Mouse (Mus musculus): ENCODE measurements around the gene Cfap44. TPM values are rescaled to one million over a fixed set of nuclear protein-coding genes. Genes with fewer than 3 reads are reported as not detected.

Cfap44 gene
- polyA plus RNA-seq, 1 experiment from 2014 or later, result 4.7 TPM

DNA sequence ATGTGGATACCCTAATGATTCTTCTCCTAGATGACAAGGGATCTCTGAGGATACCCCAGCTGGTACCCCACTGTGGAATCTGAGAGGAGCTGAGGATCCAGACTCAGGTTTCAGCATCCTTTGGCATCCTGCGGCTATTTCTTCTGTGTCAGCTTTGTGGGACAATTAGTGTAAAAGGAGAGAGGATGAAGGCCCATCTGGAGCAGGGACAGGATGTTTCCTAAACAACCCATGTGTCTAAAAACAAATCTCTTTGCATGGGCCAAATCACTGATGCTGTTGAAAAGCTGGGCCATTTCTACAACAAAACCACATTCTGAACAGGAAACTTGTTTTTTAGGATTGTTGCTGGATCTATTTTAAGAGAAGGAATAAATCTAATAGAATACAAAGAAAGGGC is 110.6 kb downstream of the Cfap44 start:
- no peak overlapping the region for H3K9ac ChIP-seq (replicated peaks; ENCODE audit: low read depth)
- no peak overlapping the region for H3K4me3 ChIP-seq (ENCODE audit: low read depth, low read length)
- WGBS, result 74% methylated on average over 1 of the region's 1 CpGs
- ATAC-seq (peak; percentile 18; the same call in 1 of the 2 replicates), DNase-seq (ENCODE audit: low spot score) (peak; percentile 58)
- no peaks in the 10 kb centered on the region for H3K9me3 ChIP-seq (ENCODE audit: low read length)
- H3K27ac ChIP-seq (ENCODE audit: low read length), result peak overlapping the region; percentile 29; the same call in 1 of the 2 replicates
- peaks cover 12% of the 10 kb centered on the region; the same call in 1 of the 2 replicates for H3K36me3 ChIP-seq (ENCODE audit: insufficient read depth, low read length)
- no peak overlapping the region for H3K4me2 ChIP-seq (replicated peaks; ENCODE audit: low read depth, low read length)
- H3K4me1 ChIP-seq (ENCODE audit: insufficient read depth, low read depth, low read length), result no peaks in the 10 kb centered on the region
- no peaks in the 10 kb centered on the region for H3K27me3 ChIP-seq (replicated peaks; ENCODE audit: insufficient read depth, low read length)
- TF ChIP-seq CTCF (IDR thresholded peaks at IDR 0.05) (no peak), EP300 (IDR thresholded peaks at IDR 0.05) (peak; percentile 32; the same call in 1 of the 2 replicates)

DNA sequence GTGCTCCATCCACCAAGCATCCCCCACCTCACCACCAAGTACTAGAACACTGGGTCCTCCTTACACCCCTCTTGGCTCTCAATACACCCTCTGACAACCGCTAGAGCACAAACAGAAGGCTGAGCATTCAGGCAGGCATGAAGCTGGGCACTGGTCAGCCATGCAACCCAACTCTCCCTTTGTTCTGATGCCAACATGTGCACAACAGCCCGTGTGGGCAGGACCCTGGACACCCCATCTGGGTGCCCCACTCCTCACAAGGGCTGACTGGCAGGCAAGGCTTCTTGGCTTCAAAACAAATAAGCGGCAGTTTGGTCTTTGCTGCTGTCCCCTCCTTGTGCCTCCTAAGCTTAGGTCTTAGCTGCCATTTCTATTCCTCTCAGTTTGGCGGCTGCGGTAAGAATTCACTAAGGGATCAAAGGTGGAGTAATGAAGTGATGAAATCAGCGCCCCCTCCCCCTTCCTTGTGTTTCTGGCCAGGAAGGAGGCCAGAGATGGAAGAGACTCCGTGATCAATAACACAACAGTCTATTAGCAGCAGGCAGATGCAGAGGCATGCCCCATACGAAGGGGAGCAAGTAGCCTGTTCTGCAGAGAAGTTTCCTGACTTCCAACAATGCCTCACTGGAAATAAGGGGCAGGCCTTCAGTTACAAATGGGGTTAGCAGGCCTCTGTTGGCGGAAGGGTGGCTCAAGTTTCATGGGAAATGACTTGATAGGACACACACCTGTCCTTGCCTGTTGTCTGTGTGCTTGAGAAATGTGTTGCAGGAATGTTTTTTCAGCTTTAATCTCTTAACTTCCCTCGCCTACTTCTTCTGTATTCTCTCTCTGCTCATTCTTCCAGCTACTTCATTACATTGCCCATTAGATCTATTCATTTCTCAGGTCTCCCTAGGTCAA is 112.7 kb downstream of the Cfap44 start:
- Histone ChIP-seq H3K4me3 (ENCODE audit: low read depth, low read length) (no peak overlapping the region), H3K9ac (replicated peaks; ENCODE audit: low read depth) (no peak overlapping the region), H3K9me3 (ENCODE audit: low read length) (no peaks in the 10 kb centered on the region), H3K36me3 (ENCODE audit: insufficient read depth, low read length) (0 out of 2 replicates have a peak, but pooled peaks cover 4% of the 10 kb centered on the region), H3K4me2 (replicated peaks; ENCODE audit: low read depth, low read length) (no peak overlapping the region), H3K27me3 (replicated peaks; ENCODE audit: insufficient read depth, low read length) (no peaks in the 10 kb centered on the region), H3K27ac (ENCODE audit: low read length) (peak overlapping the region; percentile 51), H3K4me1 (ENCODE audit: insufficient read depth, low read depth, low read length) (no peaks in the 10 kb centered on the region)
- TF ChIP-seq CTCF (IDR thresholded peaks at IDR 0.05) (no peak), EP300 (IDR thresholded peaks at IDR 0.05) (no peak)
- DNase-seq (ENCODE audit: low spot score) (peak; percentile 52), ATAC-seq (peak; percentile 34)
- whole genome bisulfite sequencing, result 65% methylated on average over 10 of the region's 10 CpGs

DNA sequence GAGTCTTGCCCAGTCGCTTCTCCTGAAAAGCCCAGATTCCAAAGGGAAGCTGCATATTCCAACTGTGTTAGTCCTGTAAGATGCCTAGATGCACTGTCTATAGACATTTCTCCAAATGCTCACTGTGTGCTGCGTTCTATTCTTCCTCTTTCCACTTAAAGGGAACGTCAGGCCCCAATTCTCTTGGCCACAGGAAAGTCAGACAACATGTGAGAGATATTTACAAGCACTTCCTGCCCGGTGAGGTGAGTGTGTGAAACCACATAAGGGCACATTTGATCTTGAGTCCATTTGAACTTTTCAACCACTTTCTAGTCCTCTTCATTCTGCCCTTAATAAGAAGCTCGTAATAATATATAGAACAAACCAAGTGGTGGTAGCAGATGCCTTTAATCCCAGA is 113.4 kb downstream of the Cfap44 start:
- Histone ChIP-seq H3K4me3 (ENCODE audit: low read depth, low read length) (no peak overlapping the region), H3K27me3 (replicated peaks; ENCODE audit: insufficient read depth, low read length) (no peaks in the 10 kb centered on the region), H3K4me2 (replicated peaks; ENCODE audit: low read depth, low read length) (no peak overlapping the region), H3K36me3 (ENCODE audit: insufficient read depth, low read length) (0 out of 2 replicates have a peak, but pooled peaks cover 4% of the 10 kb centered on the region), H3K9ac (replicated peaks; ENCODE audit: low read depth) (no peak overlapping the region), H3K27ac (ENCODE audit: low read length) (no peak overlapping the region), H3K9me3 (ENCODE audit: low read length) (no peaks in the 10 kb centered on the region), H3K4me1 (ENCODE audit: insufficient read depth, low read depth, low read length) (no peaks in the 10 kb centered on the region)
- WGBS, result 48% methylated on average over 5 of the region's 5 CpGs
- ATAC-seq, result no peak
- TF ChIP-seq CTCF (IDR thresholded peaks at IDR 0.05) (no peak), EP300 (IDR thresholded peaks at IDR 0.05) (no peak)
- no peak for DNase-seq (ENCODE audit: low spot score)

DNA sequence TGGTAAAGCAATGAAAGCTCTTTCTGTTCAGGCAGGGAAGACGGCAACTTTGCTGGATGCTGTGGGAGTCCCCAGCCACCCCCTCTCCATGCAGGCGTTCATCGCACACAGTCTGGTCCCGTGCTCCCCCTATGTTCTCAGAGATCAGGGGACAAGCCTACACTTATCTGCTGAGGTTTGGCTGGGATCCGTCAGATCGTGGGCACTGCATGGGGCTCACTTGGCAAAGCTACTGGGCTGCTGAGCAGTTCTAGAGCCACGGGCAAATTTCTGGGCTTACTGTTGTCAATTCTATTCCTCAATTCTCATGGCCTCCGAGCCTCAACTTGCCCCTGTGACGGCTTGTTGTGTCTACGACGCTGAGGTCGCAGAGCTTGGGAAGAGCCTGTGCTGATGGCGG is 114.2 kb downstream of the Cfap44 start:
- no peak overlapping the region for H3K4me3 ChIP-seq (ENCODE audit: low read depth, low read length)
- no peak for TF ChIP-seq EP300 (IDR thresholded peaks at IDR 0.05)
- TF ChIP-seq CTCF (IDR thresholded peaks at IDR 0.05), result no peak
- no peaks in the 10 kb centered on the region for H3K4me1 ChIP-seq (ENCODE audit: insufficient read depth, low read depth, low read length)

DNA sequence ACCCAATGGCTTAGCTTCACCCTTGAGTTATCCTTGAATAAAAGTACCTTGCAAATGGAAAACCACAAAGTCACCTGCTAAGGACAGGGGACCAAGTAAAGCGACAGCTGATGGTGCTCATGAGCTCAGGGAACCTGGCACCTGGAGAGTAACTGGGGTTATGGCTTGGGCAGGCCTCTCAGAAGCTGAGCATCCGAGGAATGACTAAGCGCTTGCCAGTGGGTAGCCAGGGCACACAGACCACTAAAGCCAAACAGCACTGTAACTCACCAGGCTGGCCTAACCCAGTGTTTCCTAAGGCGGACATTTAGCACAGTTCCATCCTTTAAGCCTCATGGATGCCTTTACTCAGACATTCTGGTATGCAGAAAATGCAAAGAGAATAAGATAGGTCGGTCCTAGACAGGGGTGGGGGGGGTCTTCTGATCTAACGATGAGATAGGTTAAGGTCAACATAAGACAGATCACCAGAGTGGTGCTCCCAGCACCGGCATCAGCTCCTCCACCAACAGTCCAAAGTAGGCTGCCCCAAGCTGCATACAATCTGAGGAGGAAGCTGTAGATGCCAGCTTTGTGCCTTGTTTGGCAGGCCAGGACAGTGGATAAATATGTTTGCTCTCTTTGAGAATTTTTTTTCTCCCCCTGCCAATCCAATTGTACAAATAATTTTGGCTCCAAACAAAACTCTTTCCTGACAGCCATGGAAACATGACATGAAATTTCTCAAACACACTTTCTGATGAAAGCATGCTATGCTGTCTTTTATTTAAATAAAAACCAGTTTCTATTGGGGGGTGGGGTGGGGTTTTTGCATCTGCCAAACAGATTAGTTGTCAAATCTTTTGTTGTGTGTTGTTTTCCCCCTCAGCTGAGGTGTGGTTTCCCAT is 115.1 kb downstream of the Cfap44 start:
- no peaks in the 10 kb centered on the region for H3K9me3 ChIP-seq (ENCODE audit: low read length)
- no peak for TF ChIP-seq CTCF (IDR thresholded peaks at IDR 0.05)
- peak; percentile 54 for TF ChIP-seq EP300 (IDR thresholded peaks at IDR 0.05)
- peak; percentile 20; the same call in 1 of the 2 replicates for ATAC-seq
- H3K36me3 ChIP-seq (ENCODE audit: insufficient read depth, low read length), result no peaks in the 10 kb centered on the region
- H3K9ac ChIP-seq (replicated peaks; ENCODE audit: low read depth), result no peak overlapping the region
- 54% methylated on average over 7 of the region's 7 CpGs for WGBS
- no peaks in the 10 kb centered on the region for H3K27me3 ChIP-seq (replicated peaks; ENCODE audit: insufficient read depth, low read length)
- no peaks in the 10 kb centered on the region for H3K4me1 ChIP-seq (ENCODE audit: insufficient read depth, low read depth, low read length)
- H3K4me3 ChIP-seq (ENCODE audit: low read depth, low read length), result no peak overlapping the region
- no peak overlapping the region for H3K4me2 ChIP-seq (replicated peaks; ENCODE audit: low read depth, low read length)
- peak overlapping the region; percentile 20; the same call in 1 of the 2 replicates for H3K27ac ChIP-seq (ENCODE audit: low read length)
- DNase-seq (ENCODE audit: low spot score), result peak; percentile 75

More for the DNA sequence above, 114.2 kb downstream of the Cfap44 start:
- Histone ChIP-seq H3K4me2 (replicated peaks; ENCODE audit: low read depth, low read length) (no peak overlapping the region), H3K36me3 (ENCODE audit: insufficient read depth, low read length) (0 out of 2 replicates have a peak, but pooled peaks cover 2% of the 10 kb centered on the region), H3K9ac (replicated peaks; ENCODE audit: low read depth) (no peak overlapping the region), H3K27ac (ENCODE audit: low read length) (no peak overlapping the region), H3K27me3 (replicated peaks; ENCODE audit: insufficient read depth, low read length) (no peaks in the 10 kb centered on the region), H3K9me3 (ENCODE audit: low read length) (no peaks in the 10 kb centered on the region)
- no peak for ATAC-seq
- WGBS, result 80% methylated on average over 13 of the region's 13 CpGs
- DNase-seq (ENCODE audit: low spot score), result no peak
